Mouse (Mus musculus): ENCODE results near the gene Ooep.
"Not testable (repeated sequence)": the region's sequence is repeated elsewhere in the genome, so short reads cannot be mapped to it uniquely, and the experiment has no call there.

Gene Ooep

GRCm38 (mm10) chr9:78365850-78366544, 12.5 kb downstream of the Ooep start:
- DNase-seq: no peak

- DNase-seq: no peak
Measured at GRCm38 (mm10) chr9:78364701-78365100, 13.8 kb downstream of the Ooep start.

GRCm38 (mm10) chr9:78363374-78363773, 15.2 kb downstream of the Ooep start:
- no peak for DNase-seq

- no peak for DNase-seq
Measured at GRCm38 (mm10) chr9:78360484-78360872, 18.0 kb downstream of the Ooep start.

GRCm38 (mm10) chr9:78359750-78360483, 18.6 kb downstream of the Ooep start:
- no peak for DNase-seq

- peak; percentile 13 for DNase-seq
Measured at GRCm38 (mm10) chr9:78358053-78358452, 20.5 kb downstream of the Ooep start.

GRCm38 (mm10) chr9:78355611-78356010, 22.9 kb downstream of the Ooep start, which contains the start of gene Gsta2:
TSS of gene Gsta2 (minus strand) at chr9:78355788.
- no peak for DNase-seq

GRCm38 (mm10) chr9:78354665-78355578, 23.6 kb downstream of the Ooep start:
- DNase-seq: no peak

- no peak for DNase-seq
Measured at GRCm38 (mm10) chr9:78351504-78352220, 26.9 kb downstream of the Ooep start.

GRCm38 (mm10) chr9:78350007-78350406, 28.5 kb downstream of the Ooep start:
- DNase-seq: not testable (repeated sequence)

- DNase-seq: not testable (repeated sequence)
Measured at GRCm38 (mm10) chr9:78349141-78349540, 29.4 kb downstream of the Ooep start.

GRCm38 (mm10) chr9:78348206-78349004, 30.1 kb downstream of the Ooep start:
- DNase-seq: not testable (repeated sequence)

GRCm38 (mm10) chr9:78347004-78347403, 31.5 kb downstream of the Ooep start:
- no peak for DNase-seq

- DNase-seq: not testable (repeated sequence)
Measured at GRCm38 (mm10) chr9:78345235-78345634, 33.3 kb downstream of the Ooep start.

- not testable (repeated sequence) for DNase-seq
Measured at GRCm38 (mm10) chr9:78343055-78343454, 35.5 kb downstream of the Ooep start.

- not testable (repeated sequence) for DNase-seq
Measured at GRCm38 (mm10) chr9:78342494-78342893, 36.0 kb downstream of the Ooep start.

GRCm38 (mm10) chr9:78340324-78340723, 38.2 kb downstream of the Ooep start:
- not testable (repeated sequence) for DNase-seq

GRCm38 (mm10) chr9:78337050-78337449, 41.5 kb downstream of the Ooep start:
- DNase-seq: not testable (repeated sequence)

- not testable (repeated sequence) for DNase-seq
Measured at GRCm38 (mm10) chr9:78327289-78327688, 51.2 kb downstream of the Ooep start, which contains the start of gene Omt2b. TSS of gene Omt2b (plus strand) at chr9:78327589.
